ENCODE assay signal across 8 mouse cellular contexts in genomic region chr7:27308821-27309549, GRCm38 (mm10). TPM values are rescaled to one million over a fixed set of nuclear protein-coding genes. Genes with fewer than 3 reads are reported as not detected.
A peak's percentile ranks its signal among the peaks of the same experiment; 100 is the strongest.
DNase-seq lines count a peak whose midpoint lies in the region; ATAC-seq and TF ChIP-seq lines count a peak whose summit lies in the region.
"Had no signal": no experiment of that assay in that cellular context is flagged by ENCODE, and none has a peak within 500 bp of the region (broad histone marks: within the 10 kb centered on the region; RNA-seq: fewer than 3 reads in every experiment).

No protein-coding gene starts in this region.

- peak; percentile 61; the same call in 1 of the 2 replicates for TF ChIP-seq EP300 in ES-Bruce4 (IDR thresholded peaks at IDR 0.05; ENCODE audit: insufficient read depth, low read depth, low read length)
- no peak for TF ChIP-seq EP300 in liver, postnatal 0 days (IDR thresholded peaks at IDR 0.05; ENCODE audit: low read depth)

- DNase-seq in liver, postnatal 0 days: no peak
- DNase-seq in layer of hippocampus, postnatal 10 days (ENCODE audit: low spot score in 2 of 2): no peak
- no peak for DNase-seq in natural killer cell, adult 2 months (ENCODE audit: low spot score in 2 of 2)
- no peak for DNase-seq in cerebellum, postnatal 14 days

- peak overlapping the region; percentile 94 for H3K27ac ChIP-seq in ES-Bruce4 (ENCODE audit: insufficient read depth, low read length)
- peak overlapping the region; percentile 58; the same call in 1 of the 2 replicates for H3K27ac ChIP-seq in brown adipose tissue, adult 24 weeks (replicated peaks; ENCODE audit: low read depth, low read length)
- H3K27ac ChIP-seq in hindbrain, embryonic 15.5 days (replicated peaks): no peak overlapping the region
- H3K27ac ChIP-seq in liver, postnatal 0 days (ENCODE audit: low read depth): no peak overlapping the region

- peaks cover 10% of the 10 kb centered on the region for H3K9me3 ChIP-seq in ES-Bruce4 (replicated peaks; ENCODE audit: control insufficient read depth, insufficient read depth, low read length, poor library complexity, severe bottlenecking)
- no peaks in the 10 kb centered on the region for H3K9me3 ChIP-seq in hindbrain, embryonic 15.5 days
- H3K9me3 ChIP-seq in liver, postnatal 0 days (ENCODE audit: low read length): peaks cover 5% of the 10 kb centered on the region

- H3K4me1 ChIP-seq in ES-Bruce4 (ENCODE audit: control insufficient read depth, insufficient read depth, low read length): no peaks in the 10 kb centered on the region
- peaks cover 7% of the 10 kb centered on the region for H3K4me1 ChIP-seq in brown adipose tissue, adult 24 weeks (ENCODE audit: control insufficient read depth, insufficient read depth, insufficient read length, low read length)
- peaks cover 12% of the 10 kb centered on the region for H3K4me1 ChIP-seq in hindbrain, embryonic 15.5 days (replicated peaks)
- no peaks in the 10 kb centered on the region for H3K4me1 ChIP-seq in liver, postnatal 0 days (ENCODE audit: insufficient read depth)

- peak overlapping the region; percentile 32 for H3K9ac ChIP-seq in ES-Bruce4 (ENCODE audit: low read depth, poor library complexity, severe bottlenecking)
- H3K9ac ChIP-seq in hindbrain, embryonic 15.5 days: no peak overlapping the region
- no peak overlapping the region for H3K9ac ChIP-seq in liver, postnatal 0 days (replicated peaks)

- peaks cover 12% of the 10 kb centered on the region for H3K36me3 ChIP-seq in ES-Bruce4 (ENCODE audit: control insufficient read depth, insufficient read depth, low read length, poor library complexity, severe bottlenecking)
- peaks cover 10% of the 10 kb centered on the region for H3K36me3 ChIP-seq in hindbrain, embryonic 15.5 days
- no peaks in the 10 kb centered on the region for H3K36me3 ChIP-seq in liver, postnatal 0 days (replicated peaks; ENCODE audit: insufficient read depth, low read length)

- no peak for ATAC-seq in hindbrain, embryonic 15.5 days (ENCODE audit: low FRiP score, low read depth)
- ATAC-seq in liver, postnatal 0 days: no peak

- peak overlapping the region; percentile 54 for H3K4me2 ChIP-seq in hindbrain, embryonic 15.5 days
- H3K4me2 ChIP-seq in liver, postnatal 0 days (ENCODE audit: low read depth, low read length): peak overlapping the region; percentile 58

- 10% methylated on average over 28 of the region's 28 CpGs for WGBS in hindbrain, embryonic 15.5 days
- 14% methylated on average over 28 of the region's 28 CpGs for WGBS in liver, postnatal 0 days (ENCODE audit: insufficient replicate concordance)

- no peak for TF ChIP-seq POLR2A in ES-Bruce4 (IDR thresholded peaks at IDR 0.05; ENCODE audit: insufficient read depth, low read length)

- no peaks in the 10 kb centered on the region for H3K27me3 ChIP-seq in ES-Bruce4 (ENCODE audit: control insufficient read depth, insufficient read depth, low read length, poor library complexity, severe bottlenecking)
- peaks cover 14% of the 10 kb centered on the region; the same call in 1 of the 2 replicates for H3K27me3 ChIP-seq in hindbrain, embryonic 15.5 days
- peaks cover 13% of the 10 kb centered on the region; the same call in 1 of the 2 replicates for H3K27me3 ChIP-seq in liver, postnatal 0 days (ENCODE audit: insufficient read depth, low read length)

- TF ChIP-seq CTCF in ES-Bruce4 (IDR thresholded peaks at IDR 0.05; ENCODE audit: low read depth, low read length): no peak
- TF ChIP-seq CTCF in liver, postnatal 0 days (IDR thresholded peaks at IDR 0.05; ENCODE audit: low read depth): no peak

- H3K4me3 ChIP-seq in ES-Bruce4 (ENCODE audit: low read depth, low read length): peak overlapping the region; percentile 61
- H3K4me3 ChIP-seq in brown adipose tissue, adult 24 weeks (ENCODE audit: insufficient read depth, low read depth, low read length): no peak overlapping the region
- H3K4me3 ChIP-seq in hindbrain, embryonic 15.5 days: peak overlapping the region; percentile 27
- H3K4me3 ChIP-seq in liver, postnatal 0 days (ENCODE audit: low read depth, low read length): no peak overlapping the region

RNA-seq across cellular contexts. Expression of gene Ltbp4, which starts 28.5 kb away (rescaled TPM):
- polyA plus RNA-seq in ES-Bruce4 (2011; ENCODE audit: insufficient read depth, insufficient read length, low read depth, missing spikeins): 66.8 and 72.5 TPM in 2 replicates
- 22.8 and 25.9 TPM in 2 replicates for polyA plus RNA-seq in brown adipose tissue, adult 24 weeks (2012; ENCODE audit: insufficient read depth, insufficient read length, missing spikeins)
- polyA plus RNA-seq in hindbrain, embryonic 15.5 days (2015; fragmentation: Nextera tagmentation; extraction: Ambion mirVana): 12.9 and 13.9 TPM in 2 replicates
- 7.2 and 9.2 TPM in 2 replicates for polyA plus RNA-seq in liver, postnatal 0 days (2015; fragmentation: Nextera tagmentation; extraction: Ambion mirVana)
- total RNA-seq in layer of hippocampus, postnatal 10 days (2021): 10 to 100 TPM; 49.9 to 59.2 TPM

RNA-seq across cellular contexts. Expression of gene Shkbp1, which starts 46.8 kb away (rescaled TPM):
- polyA plus RNA-seq in ES-Bruce4 (2011; ENCODE audit: insufficient read depth, insufficient read length, low read depth, missing spikeins): 43.6 and 44.5 TPM in 2 replicates
- polyA plus RNA-seq in brown adipose tissue, adult 24 weeks (2012; ENCODE audit: insufficient read depth, insufficient read length, missing spikeins): 11.6 TPM in 2 replicates
- polyA plus RNA-seq in hindbrain, embryonic 15.5 days (2015; fragmentation: Nextera tagmentation; extraction: Ambion mirVana): 42.8 and 46.6 TPM in 2 replicates
- 9.5 and 10.9 TPM in 2 replicates for polyA plus RNA-seq in liver, postnatal 0 days (2015; fragmentation: Nextera tagmentation; extraction: Ambion mirVana)
- total RNA-seq in layer of hippocampus, postnatal 10 days (2021): 10 to 100 TPM; 24.9 to 29.9 TPM

RNA-seq across cellular contexts. Expression of gene Gm20479, which starts 48.2 kb away (rescaled TPM):
- polyA plus RNA-seq in ES-Bruce4 (2011; ENCODE audit: insufficient read depth, insufficient read length, low read depth, missing spikeins): 15.8 and 17.1 TPM in 2 replicates
- polyA plus RNA-seq in brown adipose tissue, adult 24 weeks (2012; ENCODE audit: insufficient read depth, insufficient read length, missing spikeins): 3.5 TPM in 1 of 2 replicates, not detected in the other
- not detected in 2 replicates for polyA plus RNA-seq in hindbrain, embryonic 15.5 days (2015; fragmentation: Nextera tagmentation; extraction: Ambion mirVana)
- 1.1 TPM in 1 of 2 replicates, not detected in the other for polyA plus RNA-seq in liver, postnatal 0 days (2015; fragmentation: Nextera tagmentation; extraction: Ambion mirVana)
- total RNA-seq in layer of hippocampus, postnatal 10 days (2021): not detected
- polyA plus RNA-seq: brain, embryonic 14.5 days had no signal

RNA-seq across cellular contexts. Expression of gene Numbl, which starts 50.8 kb away (rescaled TPM):
- 32.9 and 38.5 TPM in 2 replicates for polyA plus RNA-seq in ES-Bruce4 (2011; ENCODE audit: insufficient read depth, insufficient read length, low read depth, missing spikeins)
- polyA plus RNA-seq in brown adipose tissue, adult 24 weeks (2012; ENCODE audit: insufficient read depth, insufficient read length, missing spikeins): 2.6 and 2.7 TPM in 2 replicates
- polyA plus RNA-seq in hindbrain, embryonic 15.5 days (2015; fragmentation: Nextera tagmentation; extraction: Ambion mirVana): 57.8 and 67.5 TPM in 2 replicates
- 1.1 and 1.2 TPM in 2 replicates for polyA plus RNA-seq in liver, postnatal 0 days (2015; fragmentation: Nextera tagmentation; extraction: Ambion mirVana)
- 100 to 1,000 TPM; 126 to 127 TPM for total RNA-seq in layer of hippocampus, postnatal 10 days (2021)

Comparison
In these comparisons a context has a peak if more than half of its experiments do, and no peak if none do; other contexts are left out.
1. H3K27ac ChIP-seq: peak in ES-Bruce4 (single experiment) and brown adipose tissue, adult 24 weeks (single experiment); none in hindbrain, embryonic 15.5 days (single experiment) and liver, postnatal 0 days (single experiment).
2. H3K4me3 ChIP-seq: peak in ES-Bruce4 (single experiment) and hindbrain, embryonic 15.5 days (single experiment); none in brown adipose tissue, adult 24 weeks (single experiment) and liver, postnatal 0 days (single experiment).